Mouse (Mus musculus): ENCODE data around the gene Dbndd2.

The Dbndd2 gene

DNA sequence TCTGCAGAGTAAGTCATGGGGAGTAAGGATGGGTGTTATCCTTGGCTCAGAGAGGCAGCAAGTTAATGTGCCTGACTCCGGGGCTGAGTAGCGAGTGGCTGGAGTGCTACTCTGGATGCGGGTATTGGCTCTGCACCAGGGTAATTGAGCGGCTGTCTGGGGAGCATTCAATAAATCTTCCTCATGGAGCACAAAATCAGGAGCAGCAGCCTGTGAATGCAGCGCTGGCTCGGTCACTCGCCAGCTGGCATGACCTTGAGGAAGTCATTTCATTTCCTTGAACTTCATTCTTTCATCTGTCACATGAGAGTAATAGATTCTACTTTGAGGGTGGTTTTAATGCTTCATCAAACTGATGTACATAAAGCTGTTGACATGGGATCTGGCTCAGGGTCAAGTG, 14.6 kb downstream of the Dbndd2 start:
- no peak for DNase-seq (ENCODE audit: low read depth, low spot score)

DNA sequence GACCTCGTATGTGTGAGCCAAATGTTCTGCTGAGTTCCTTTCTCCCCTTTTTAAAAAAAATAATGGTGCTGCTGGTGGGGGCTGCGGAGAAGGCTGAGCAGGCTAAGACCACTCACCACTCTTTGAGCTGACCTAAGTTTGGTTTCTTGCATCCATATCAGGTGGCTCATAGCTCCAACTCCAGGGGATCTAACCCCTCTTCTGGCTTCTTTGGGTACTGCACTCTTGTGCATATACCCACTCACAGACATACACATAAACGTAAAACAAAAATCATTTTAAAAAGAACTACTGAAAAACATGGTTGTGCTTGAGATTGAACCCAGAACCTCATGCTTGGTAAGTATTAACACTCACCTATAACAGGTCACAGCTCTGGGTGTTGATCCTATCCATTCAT, 19.0 kb downstream of the Dbndd2 start:
- DNase-seq (ENCODE audit: low read depth, low spot score), result no peak

- DNase-seq (ENCODE audit: low read depth, low spot score), result no peak
These were observed 19.9 kb downstream of the Dbndd2 start for GRCm38 (mm10) chr2:164505619-164506347.

DNA sequence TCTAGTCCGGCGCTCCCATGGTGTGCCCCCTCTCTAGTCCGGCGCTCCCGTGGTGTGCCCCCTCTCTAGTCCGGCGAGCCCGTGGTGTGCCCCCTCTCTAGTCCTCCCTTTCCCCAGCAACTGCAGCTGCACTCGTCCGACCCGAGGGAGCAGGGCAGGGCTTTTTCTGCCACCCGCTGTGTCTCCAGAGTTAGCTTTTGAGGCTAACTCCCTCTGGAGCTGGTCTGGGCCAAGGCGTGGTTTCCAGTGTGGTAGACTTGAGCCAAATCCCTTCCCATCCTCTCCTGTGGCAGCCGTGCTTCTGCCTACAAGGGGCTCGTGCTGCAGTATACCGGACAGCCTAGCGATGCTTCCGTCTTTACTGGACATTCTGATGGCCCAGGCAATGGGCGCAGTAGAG, 21.9 kb downstream of the Dbndd2 start:
- DNase-seq (ENCODE audit: low read depth, low spot score), result no peak

GRCm38 (mm10) chr2:164510621-164511190, 24.8 kb downstream of the Dbndd2 start:
- DNase-seq (ENCODE audit: low read depth, low spot score), result no peak

- DNase-seq (ENCODE audit: low read depth, low spot score), result peak; percentile 38
These were observed 26.4 kb downstream of the Dbndd2 start for GRCm38 (mm10) chr2:164512121-164512909.

GRCm38 (mm10) chr2:164513389-164513788, 27.5 kb downstream of the Dbndd2 start:
- DNase-seq (ENCODE audit: low read depth, low spot score), result peak; percentile 99

GRCm38 (mm10) chr2:164514916-164515315, 29.0 kb downstream of the Dbndd2 start:
- no peak for DNase-seq (ENCODE audit: low read depth, low spot score)

- no peak for DNase-seq (ENCODE audit: low read depth, low spot score)
These were observed 30.0 kb downstream of the Dbndd2 start for GRCm38 (mm10) chr2:164515897-164516296.

DNA sequence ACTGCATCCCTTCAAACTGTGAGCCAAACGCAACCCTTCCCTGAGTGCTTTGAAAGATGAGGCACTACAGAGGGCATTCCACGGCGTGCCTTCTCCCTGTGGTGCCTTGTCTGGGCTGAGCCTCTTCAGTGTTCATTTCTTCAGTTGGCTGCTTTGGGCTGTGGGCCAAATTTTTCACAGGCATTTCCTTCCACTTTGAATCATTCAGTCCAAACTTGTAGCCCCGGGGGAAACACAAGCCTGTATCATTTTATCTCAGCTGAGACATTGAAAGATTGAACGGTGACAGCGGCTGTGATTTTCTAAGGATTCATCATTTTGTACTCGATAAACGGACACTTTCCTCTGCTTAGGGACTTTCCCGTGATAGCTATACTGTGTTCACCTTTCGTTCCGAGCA, 30.7 kb downstream of the Dbndd2 start:
- DNase-seq (ENCODE audit: low read depth, low spot score), result peak; percentile 36

DNA sequence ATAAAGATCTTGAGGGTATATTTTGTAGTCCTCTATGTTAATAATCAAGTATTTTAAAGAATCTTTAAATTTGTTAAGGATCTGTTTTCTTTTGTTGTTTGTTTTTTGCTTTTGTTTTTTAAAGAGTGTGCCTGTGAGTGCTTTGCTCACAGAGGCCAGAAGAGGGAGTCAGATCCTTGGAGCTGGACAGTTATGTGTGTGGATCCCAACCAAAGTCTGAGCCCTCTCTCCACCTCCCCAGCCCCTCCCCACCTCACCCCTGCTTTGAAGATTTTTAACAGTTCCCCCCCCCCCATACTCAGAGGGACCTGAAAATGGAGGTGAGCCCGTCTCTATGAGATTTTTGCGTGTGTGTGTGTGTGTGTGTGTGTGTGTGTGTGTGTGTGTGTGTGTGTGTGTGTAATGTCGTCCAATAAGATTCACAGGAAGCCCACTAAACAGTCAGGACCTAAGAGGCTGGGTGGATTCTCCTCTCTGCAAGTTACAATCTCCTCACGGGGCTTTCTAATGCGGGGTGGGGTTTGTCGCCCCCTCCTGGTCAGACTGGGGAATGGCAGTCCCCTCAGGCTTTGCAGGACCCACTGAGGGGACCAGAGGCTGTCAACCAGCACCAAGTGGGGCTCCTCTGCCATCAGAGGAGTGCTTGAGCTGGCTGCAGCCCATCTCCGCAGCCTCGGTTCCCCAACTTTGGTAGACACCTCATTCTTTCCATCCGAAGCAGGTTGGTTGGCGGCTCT, 31.7 kb downstream of the Dbndd2 start:
- DNase-seq (ENCODE audit: low read depth, low spot score), result peak; percentile 57

- peak; percentile 65 for DNase-seq (ENCODE audit: low read depth, low spot score)
These were observed 32.6 kb downstream of the Dbndd2 start for GRCm38 (mm10) chr2:164518266-164519170.

DNA sequence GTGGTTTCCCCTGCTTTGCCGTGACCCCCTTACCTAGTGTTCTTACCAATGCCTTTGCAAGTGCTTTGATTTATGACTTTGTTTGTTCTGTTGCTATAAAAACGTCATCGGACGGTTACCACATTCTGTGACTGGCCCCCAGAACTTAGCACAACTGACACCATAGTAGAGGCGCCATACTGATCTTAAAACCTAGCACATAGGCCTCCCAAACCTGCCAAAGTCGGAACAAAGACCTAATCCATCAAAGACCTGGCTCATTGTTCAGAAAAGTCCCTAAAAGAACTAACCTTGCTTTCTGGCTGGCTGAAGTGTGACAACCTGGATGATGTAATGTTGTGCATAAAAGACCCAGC, 33.2 kb downstream of the Dbndd2 start:
- DNase-seq (ENCODE audit: low read depth, low spot score), result peak; percentile 20

DNA sequence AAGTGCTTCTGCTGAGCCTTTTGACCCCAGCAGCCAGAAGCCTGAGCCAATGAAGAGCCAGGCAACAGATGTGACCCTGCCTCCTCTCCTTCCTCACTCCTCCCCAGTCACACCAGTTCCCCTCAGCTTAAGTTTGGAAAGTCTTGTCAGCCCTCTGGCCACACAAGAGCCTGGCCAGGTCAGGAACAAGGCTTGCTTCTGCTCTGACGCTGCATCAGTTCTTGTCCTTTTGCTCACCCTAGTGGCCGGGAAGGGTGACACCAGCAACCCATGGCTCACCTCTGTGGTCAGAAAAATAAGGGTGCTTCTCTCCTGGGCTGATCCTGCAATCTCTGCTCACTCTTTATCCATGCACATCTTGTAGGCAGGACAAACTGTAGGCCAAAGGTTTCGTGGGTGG, 34.9 kb downstream of the Dbndd2 start:
- DNase-seq (ENCODE audit: low read depth, low spot score), result peak; percentile 89

GRCm38 (mm10) chr2:164521841-164522240, 35.9 kb downstream of the Dbndd2 start:
- peak; percentile 90 for DNase-seq (ENCODE audit: low read depth, low spot score)

DNA sequence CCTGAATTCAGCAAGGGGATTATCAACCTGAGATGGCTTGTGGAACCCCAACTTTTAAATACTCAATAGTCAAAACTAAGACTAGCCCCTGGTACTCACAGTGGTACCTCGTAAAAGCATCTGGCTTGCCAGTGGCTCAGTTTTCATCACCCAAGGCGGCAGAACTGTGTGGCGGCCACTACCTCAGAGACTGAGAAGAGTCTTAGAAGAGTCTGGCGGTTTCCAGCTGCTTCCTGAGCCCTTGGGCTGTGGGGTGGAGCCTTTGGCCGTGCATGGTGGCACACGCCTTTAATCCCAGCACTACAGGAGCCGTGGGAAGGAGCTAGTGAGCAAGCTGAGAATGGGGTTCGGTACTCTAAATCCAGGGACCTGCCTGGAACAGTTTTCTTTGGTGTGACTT, 36.4 kb downstream of the Dbndd2 start:
- DNase-seq (ENCODE audit: low read depth, low spot score), result peak; percentile 71

GRCm38 (mm10) chr2:164523301-164523773, 37.4 kb downstream of the Dbndd2 start:
- DNase-seq (ENCODE audit: low read depth, low spot score), result no peak

DNA sequence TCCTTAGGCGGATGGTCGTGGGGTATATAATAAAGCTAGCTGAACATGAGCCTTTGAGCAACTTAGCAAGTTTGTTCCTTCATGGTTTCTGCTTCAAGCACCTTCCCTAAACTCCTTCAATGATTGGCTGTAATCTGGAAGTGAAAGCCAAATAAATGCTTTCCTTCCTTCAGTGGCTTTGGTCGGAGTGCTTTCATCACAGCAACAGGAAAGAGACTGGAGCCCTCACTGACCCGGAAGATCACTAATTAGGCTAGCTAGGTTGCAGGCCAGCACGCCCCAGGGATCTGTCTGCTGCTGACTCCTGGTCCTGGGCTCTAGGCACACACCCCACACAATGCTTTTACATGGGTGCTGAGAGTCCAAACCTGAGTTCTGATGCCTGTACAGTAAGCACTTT, 42.7 kb downstream of the Dbndd2 start:
- DNase-seq (ENCODE audit: low read depth, low spot score), result no peak

DNA sequence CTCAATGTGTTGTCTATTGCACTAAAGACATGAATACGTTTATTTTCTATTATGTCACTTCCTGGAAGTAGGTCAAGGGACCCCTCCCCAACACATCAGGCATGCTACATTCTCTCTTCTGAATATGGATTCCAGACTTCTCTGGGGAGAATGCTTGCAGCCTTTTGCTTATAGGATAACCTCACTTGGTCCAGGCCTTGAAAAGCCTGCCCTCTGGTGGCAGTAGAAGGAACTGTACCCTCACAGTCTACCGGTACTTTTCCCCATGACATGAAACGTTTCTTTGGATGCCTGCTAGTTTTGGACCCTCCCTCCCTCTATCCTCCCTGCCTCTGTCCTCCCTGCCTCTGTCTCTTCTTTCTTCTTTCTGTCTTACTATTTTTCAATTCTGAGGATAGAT, 45.3 kb downstream of the Dbndd2 start:
- peak; percentile 91 for DNase-seq (ENCODE audit: low read depth, low spot score)

GRCm38 (mm10) chr2:164534315-164534714, 48.4 kb downstream of the Dbndd2 start:
- no peak for DNase-seq (ENCODE audit: low read depth, low spot score)

GRCm38 (mm10) chr2:164537003-164537402, 51.1 kb downstream of the Dbndd2 start:
- no peak for DNase-seq (ENCODE audit: low read depth, low spot score)

All from 3T3-L1 (cell line).